Mouse (Mus musculus) liver, embryonic 14.5 days (tissue): ENCODE results near the gene Gas2l2. TPM values are rescaled to one million over a fixed set of nuclear protein-coding genes. Genes with fewer than 3 reads are reported as not detected.

Experiments used
- ATAC-seq: fragments of 200-750 bp; cut with Nextera tagmentation; 2 replicates; pipeline ENCODE4 v1.8.0; 2017; ENCODE audit warnings: moderate number of reproducible peaks, mild to moderate bottlenecking, moderate library complexity; ENCODE audit not compliant: insufficient read depth
- DNase-seq, 3 experiments: peaks; one replicate each; pipeline ENCODE4 v3.0.0-alpha.2; 2012 to 2013; ENCODE audit warnings: low read depth in 3 of 3, low spot score in 3 of 3
- H3K27ac ChIP-seq: fragments of 300-500 bp; sonication (generic); 2 replicates; pipeline ENCODE4 v1.5.1; 2014; ENCODE audit warnings: moderate library complexity, mild to moderate bottlenecking, control low read depth, inconsistent platforms
- H3K27me3 ChIP-seq: fragments of 300-500 bp; sonication (generic); 2 replicates; pipeline ENCODE4 v1.6.1; 2014; ENCODE audit warnings: mild to moderate bottlenecking, low read length, moderate library complexity; ENCODE audit not compliant: control insufficient read depth, insufficient read depth
- H3K36me3 ChIP-seq: fragments of 300-500 bp; sonication (generic); replicated peaks from 2 replicates; pipeline ENCODE4 v1.6.1; 2014; ENCODE audit warnings: low read depth; ENCODE audit not compliant: control insufficient read depth, insufficient read depth
- H3K4me1 ChIP-seq, 2 experiments: fragments of 200-500 bp in 1 of 2; fragments of 300-500 bp in 1 of 2; sonication (generic) in 1 of 2; replicated peaks; 2 replicates each; pipeline ENCODE4 v1.6.1; 2012 to 2014; ENCODE audit warnings: antibody characterized with exemption in 1 of 2, inconsistent platforms in 1 of 2, low read length in 1 of 2; ENCODE audit not compliant: control insufficient read depth in 2 of 2, insufficient read depth in 2 of 2
- H3K4me2 ChIP-seq: fragments of 300-500 bp; sonication (generic); 2 replicates; pipeline ENCODE4 v1.6.1; 2014; ENCODE audit warnings: low read depth, mild to moderate bottlenecking, control low read depth, moderate library complexity
- H3K4me3 ChIP-seq, 2 experiments: fragments of 200-500 bp in 1 of 2; fragments of 300-500 bp in 1 of 2; sonication (generic) in 1 of 2; 2 replicates each; pipeline ENCODE4 v1.5.1; 2012 to 2014; ENCODE audit warnings: low read depth in 2 of 2, low read length in 2 of 2, mild to moderate bottlenecking in 2 of 2, control low read depth in 1 of 2, inconsistent platforms in 1 of 2, moderate library complexity in 1 of 2; ENCODE audit not compliant: insufficient read depth in 1 of 2
- H3K9ac ChIP-seq: fragments of 300-500 bp; sonication (generic); replicated peaks from 2 replicates; pipeline ENCODE4 v1.6.1; 2014; ENCODE audit warnings: mild to moderate bottlenecking, control low read depth, moderate library complexity
- H3K9me3 ChIP-seq: fragments of 300-500 bp; sonication (generic); 2 replicates; pipeline ENCODE4 v1.6.1; 2016; ENCODE audit warnings: low read length, mixed read lengths; ENCODE audit not compliant: control insufficient read depth
- CTCF ChIP-seq: IDR thresholded peaks from 2 replicates; pipeline ENCODE4 v1.5.1; 2016; ENCODE audit warnings: antibody characterized with exemption, low read depth, control low read depth
- EP300 ChIP-seq: IDR thresholded peaks from 2 replicates; pipeline ENCODE4 v1.6.1; 2016; ENCODE audit warnings: antibody characterized with exemption, low read depth
- WGBS: fragments of 180-500 bp; shearing (Covaris S2); extraction: QIAGEN DNeasy Blood & Tissue Kit; methylation state at CpG from one replicate; pipeline ENCODE4 v1.1.7; 2014; ENCODE audit not compliant: insufficient replicate concordance; 5-methylcytosine and 5-hydroxymethylcytosine counted together
- polyA plus RNA-seq, 2 experiments: library from polyadenylated mRNA; depleted of rRNA in 1 of 2; stranded (reverse) in 1 of 2; unstranded in 1 of 2; fragments of >200 nt; fragmentation: Nextera tagmentation in 1 of 2; extraction: Ambion mirVana in 1 of 2; gene quantifications; 2 replicates each; pipeline versions ENCODE4 v1.2.1 to v1.2.3; 2012 to 2014

Gas2l2 gene
- polyA plus RNA-seq (2012; rRNA removed) (not detected in 2 replicates), polyA plus RNA-seq (2014; fragmentation: Nextera tagmentation; extraction: Ambion mirVana) (not detected in 2 replicates)

- Histone ChIP-seq H3K36me3 (no peaks in the 10 kb centered on the region), H3K27me3 (peaks cover 9% of the 10 kb centered on the region), H3K4me3 (no peak within 1 kb of the TSS), H3K4me2 (no peak within 1 kb of the TSS), H3K27ac (no peak within 1 kb of the TSS), H3K9me3 (no peaks in the 10 kb centered on the region), H3K4me1 (no peaks in the 10 kb centered on the region), H3K9ac (no peak within 1 kb of the TSS)
- no peak for ATAC-seq
- TF ChIP-seq CTCF (no peak), EP300 (no peak)
- 50% methylated on average over 5 of the region's 5 CpGs for WGBS
- DNase-seq = no peak
Observed at GRCm38 (mm10) chr11:83429355-83429754, at the start of gene Gas2l2. Gene Gas2l2, minus strand, starts transcription at chr11:83429455.

DNA sequence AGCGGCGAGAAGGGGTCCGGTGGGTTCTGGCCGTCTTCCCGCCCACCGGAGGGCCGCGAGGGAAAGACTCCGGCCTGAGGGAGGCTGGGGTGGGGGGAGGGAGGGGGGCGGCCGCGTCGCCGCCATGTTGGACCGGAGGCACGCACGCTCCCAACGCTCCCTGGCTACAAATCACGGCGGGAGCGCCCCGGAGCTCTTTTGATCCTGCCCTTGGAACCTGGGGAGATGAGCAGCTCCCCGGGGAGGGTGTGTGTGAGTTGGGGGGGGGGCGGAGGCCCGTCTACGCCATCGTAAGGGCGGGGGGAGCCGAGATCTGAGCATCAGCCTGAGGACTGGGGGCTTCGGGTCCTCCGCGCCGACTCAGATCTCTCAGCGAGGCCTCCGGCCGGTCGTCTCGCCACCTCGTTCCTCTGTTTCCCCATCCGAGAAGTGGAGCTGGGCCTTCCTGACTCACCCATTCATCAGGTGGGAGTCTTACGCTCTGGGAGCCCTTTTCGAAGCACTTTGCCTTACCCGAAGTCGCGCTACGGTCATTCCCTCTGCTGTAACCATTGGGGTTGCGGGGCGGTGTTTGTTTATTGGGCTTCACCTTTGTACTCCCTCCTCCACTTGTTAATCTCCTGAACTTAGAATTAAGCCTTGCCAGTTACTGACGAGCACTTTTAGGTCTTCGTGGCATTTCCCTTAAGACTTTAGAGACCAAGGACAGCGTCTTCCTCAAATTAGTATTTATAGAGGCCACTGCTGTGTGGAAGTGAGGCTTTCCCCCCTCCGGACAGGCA, 44.2 kb upstream of the Gas2l2 start:
- TF ChIP-seq EP300 = no peak
- no peak for TF ChIP-seq CTCF
- under 1% methylated on average over 51 of the region's 52 CpGs for WGBS

DNA sequence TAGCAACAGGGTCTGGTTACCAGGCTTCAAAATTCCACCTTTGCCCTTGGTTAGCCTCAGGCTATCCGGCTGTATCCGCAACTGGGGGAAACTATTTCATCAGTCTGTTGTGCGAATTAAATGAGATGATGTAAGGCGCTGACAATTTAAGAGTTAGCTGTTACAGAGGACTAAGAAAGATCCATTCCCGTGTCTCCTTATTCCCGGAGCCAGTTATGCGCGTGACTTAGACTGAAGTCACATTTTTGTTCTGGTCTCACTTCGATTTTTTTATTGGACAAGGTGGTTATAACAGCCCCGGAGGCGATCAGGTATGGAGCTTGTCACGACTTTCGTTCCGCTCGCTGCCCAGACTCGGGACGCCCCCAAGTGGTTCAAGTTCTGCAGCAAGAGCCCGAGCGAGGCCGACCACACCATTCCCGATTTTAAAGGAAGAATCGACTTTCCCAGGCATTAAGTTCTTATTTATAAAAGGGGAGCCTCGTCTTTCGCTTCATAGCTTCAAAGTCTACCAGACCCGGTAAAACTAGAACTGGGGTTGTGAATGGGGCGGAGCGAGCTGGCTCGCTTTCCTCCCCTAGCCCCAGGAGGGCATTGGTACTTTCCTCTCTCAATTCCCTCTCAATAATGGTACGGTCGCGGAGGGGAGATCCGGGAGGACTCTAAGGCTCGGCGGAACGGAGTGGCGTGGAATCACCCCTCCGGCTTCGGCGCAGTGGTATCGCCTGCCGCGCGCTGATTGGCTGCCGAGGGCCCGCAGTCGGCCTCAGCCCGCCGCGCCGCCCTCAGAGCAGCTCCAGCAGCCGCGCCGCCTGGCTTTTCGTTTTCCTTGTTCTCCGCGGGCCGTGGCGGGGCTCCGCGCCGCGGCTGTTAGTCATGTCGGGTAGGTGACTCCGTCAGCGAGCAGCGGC, 43.3 kb upstream of the Gas2l2 start, which contains the start of gene Taf15:
Gene Taf15 (plus strand): TSS at position 763 of the 911 bp plus-strand sequence.
- Histone ChIP-seq H3K4me1 (peaks cover 10 to 16% of the 10 kb centered on the region in 2 experiments), H3K27ac (peak within 1 kb of the TSS; percentile 43), H3K27me3 (no peaks in the 10 kb centered on the region), H3K9me3 (no peaks in the 10 kb centered on the region), H3K9ac (peak within 1 kb of the TSS; percentile 94), H3K4me2 (peak within 1 kb of the TSS; percentile 93), H3K36me3 (peaks cover 13% of the 10 kb centered on the region), H3K4me3 (peak within 1 kb of the TSS; percentile 79 to 100)
- DNase-seq (peak; percentile 99 to 100 (median 99)), ATAC-seq (peak; percentile 96)
- TF ChIP-seq EP300 = peak; percentile 56
- peak; percentile 78 for TF ChIP-seq CTCF
- WGBS = under 1% methylated on average over 66 of the region's 66 CpGs

More for the DNA sequence above, 44.2 kb upstream of the Gas2l2 start:
- Histone ChIP-seq H3K4me3 (peak overlapping the region; percentile 79 to 100), H3K36me3 (peaks cover 17% of the 10 kb centered on the region), H3K9ac (peak overlapping the region; percentile 94), H3K4me2 (peak overlapping the region; percentile 73), H3K9me3 (no peaks in the 10 kb centered on the region), H3K4me1 (peaks cover 10 to 16% of the 10 kb centered on the region in 2 experiments), H3K27me3 (no peaks in the 10 kb centered on the region), H3K27ac (peak overlapping the region; percentile 18)
- DNase-seq = peak; percentile 12 to 32 (median 24)
- peak; percentile 66 for ATAC-seq

DNA sequence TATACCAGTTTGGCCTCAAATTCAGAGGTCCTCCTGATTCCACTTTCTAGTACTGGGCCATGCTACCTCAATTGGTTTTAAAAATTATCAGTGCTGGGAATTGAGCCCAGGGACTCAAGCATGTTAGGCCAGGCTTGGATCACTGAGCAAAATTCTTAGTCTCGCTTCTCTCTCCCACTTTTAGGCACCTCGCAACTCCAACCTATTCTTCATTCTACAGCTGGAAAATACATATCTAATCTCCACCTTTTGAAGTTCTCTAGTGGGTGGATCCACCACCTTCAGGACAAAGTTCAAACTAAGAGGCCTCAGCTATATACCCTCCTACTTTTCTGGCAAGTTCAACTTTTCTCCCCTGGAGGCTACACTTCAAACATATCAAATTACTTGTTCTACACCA, 42.5 kb upstream of the Gas2l2 start:
- peak overlapping the region; percentile 81 for H3K9ac ChIP-seq
- TF ChIP-seq EP300 = no peak
- H3K27ac ChIP-seq = peak overlapping the region; percentile 43; the same call in 1 of the 2 replicates
- 72% methylated on average over 2 of the region's 2 CpGs for WGBS
- DNase-seq = peak in 1 of 3 experiments; percentile 20
- H3K27me3 ChIP-seq = no peaks in the 10 kb centered on the region
- ATAC-seq = no peak
- H3K4me2 ChIP-seq = peak overlapping the region; percentile 93
- H3K36me3 ChIP-seq = peaks cover 9% of the 10 kb centered on the region
- peaks cover 10 to 16% of the 10 kb centered on the region in 2 experiments for H3K4me1 ChIP-seq
- H3K4me3 ChIP-seq = peak overlapping the region; percentile 65 to 79
- no peaks in the 10 kb centered on the region for H3K9me3 ChIP-seq
